Mouse (Mus musculus) CH12.LX (cell line): Measurements from ENCODE around the gene Ankrd2. TPM values are rescaled to one million over a fixed set of nuclear protein-coding genes. Genes with fewer than 3 reads are reported as not detected.
A peak's percentile ranks its signal among the peaks of the same experiment; 100 is the strongest.

ENCODE experiments used
- DNase-seq: peaks from one replicate; pipeline ENCODE4 v3.0.0-alpha.2; 2013; ENCODE audit errors: extremely low read depth
- H3K27ac ChIP-seq: 2 replicates; pipeline ENCODE4 v1.5.1; 2012; ENCODE audit warnings: low read depth, mild to moderate bottlenecking, control low read depth, moderate library complexity; ENCODE audit not compliant: insufficient read depth
- H3K27me3 ChIP-seq: replicated peaks from 2 replicates; pipeline ENCODE3; 2012; ENCODE audit warnings: inconsistent platforms
- H3K36me3 ChIP-seq, 2 experiments: replicated peaks in 1 of 2; 2 replicates each; pipeline versions ENCODE3 to v1.6.1; 2012; ENCODE audit warnings: inconsistent platforms in 1 of 2, low read length in 1 of 2, mild to moderate bottlenecking in 1 of 2, mixed read lengths in 1 of 2, moderate library complexity in 1 of 2; ENCODE audit not compliant: control insufficient read depth in 1 of 2, insufficient read depth in 1 of 2
- H3K4me1 ChIP-seq, 2 experiments: 2 replicates each; pipeline ENCODE4 v1.6.1; 2012; ENCODE audit warnings: inconsistent platforms in 1 of 2, moderate library complexity in 1 of 2; ENCODE audit not compliant: insufficient read depth in 2 of 2, control insufficient read depth in 1 of 2
- H3K4me2 ChIP-seq: 2 replicates; pipeline ENCODE4 v1.6.1; 2012; ENCODE audit warnings: low read depth, mild to moderate bottlenecking, control low read depth; ENCODE audit not compliant: poor library complexity, insufficient read depth, severe bottlenecking
- H3K4me3 ChIP-seq, 3 experiments: fragments of 150-350 bp in 1 of 3; sonication (generic) in 1 of 3; replicated peaks in 1 of 3; 2 replicates each; pipeline versions ENCODE3 to v1.5.1; 2011 to 2012; ENCODE audit warnings: low read depth in 2 of 3, low read length in 2 of 3, mild to moderate bottlenecking in 2 of 3, moderate library complexity in 2 of 3, control low read depth in 1 of 3, improper control_type of control experiment in 1 of 3, inconsistent platforms in 1 of 3, mixed read lengths in 1 of 3; ENCODE audit not compliant: poor library complexity in 1 of 3
- H3K79me2 ChIP-seq: replicated peaks from 2 replicates; pipeline ENCODE4 v1.6.1; 2012; ENCODE audit warnings: mild to moderate bottlenecking, moderate library complexity; ENCODE audit not compliant: control insufficient read depth, poor library complexity, insufficient read depth, severe bottlenecking; ENCODE audit errors: extremely low read depth
- H3K9ac ChIP-seq: 2 replicates; pipeline ENCODE4 v1.6.1; 2012; ENCODE audit warnings: low read depth, mild to moderate bottlenecking, control low read depth, moderate library complexity; ENCODE audit not compliant: insufficient read depth
- H3K9me3 ChIP-seq: replicated peaks from 2 replicates; pipeline ENCODE3; 2012; ENCODE audit warnings: low read length, inconsistent platforms, mixed read lengths
- CHD1 ChIP-seq: IDR thresholded peaks from 2 replicates; pipeline ENCODE4 v1.6.1; 2012; ENCODE audit warnings: low read depth, low read length, improper control_type of control experiment, inconsistent platforms
- CTCF ChIP-seq, 2 experiments: IDR thresholded peaks in 1 of 2; conservative IDR thresholded peaks in 1 of 2; 2 replicates each; pipeline ENCODE4 v1.5.1; 2011 to 2012; ENCODE audit warnings: low read depth in 2 of 2, low read length in 2 of 2, improper control_type of control experiment in 1 of 2, inconsistent platforms in 1 of 2, mild to moderate bottlenecking in 1 of 2, moderate library complexity in 1 of 2
- E2F4 ChIP-seq: IDR thresholded peaks from 2 replicates; pipeline ENCODE4 v1.6.1; 2011; ENCODE audit warnings: low read depth, low read length, improper control_type of control experiment; ENCODE audit not compliant: insufficient replicate concordance
- ELF1 ChIP-seq: IDR thresholded peaks from 2 replicates; pipeline ENCODE4 v1.6.1; 2014; ENCODE audit warnings: low read depth, mild to moderate bottlenecking, inconsistent platforms, low read length, improper control_type of control experiment
- GABPA ChIP-seq: IDR thresholded peaks from 2 replicates; pipeline ENCODE4 v1.6.1; 2012; ENCODE audit warnings: low read depth, low read length, improper control_type of control experiment, inconsistent platforms; ENCODE audit not compliant: insufficient replicate concordance
- JUN ChIP-seq: IDR thresholded peaks from 2 replicates; pipeline ENCODE4 v1.6.1; 2011; ENCODE audit warnings: low read depth, mild to moderate bottlenecking, low read length, improper control_type of control experiment, moderate library complexity; ENCODE audit not compliant: insufficient read depth
- JUND ChIP-seq: conservative IDR thresholded peaks from 2 replicates; pipeline ENCODE4 v1.6.1; 2011; ENCODE audit warnings: low read depth, low read length, improper control_type of control experiment
- MAFK ChIP-seq: IDR thresholded peaks from 2 replicates; pipeline ENCODE4 v1.6.1; 2011; ENCODE audit warnings: low read length, improper control_type of control experiment; ENCODE audit not compliant: insufficient replicate concordance
- MAX ChIP-seq: IDR thresholded peaks from 2 replicates; pipeline ENCODE4 v1.6.1; 2011; ENCODE audit warnings: low read length, improper control_type of control experiment
- MEF2A ChIP-seq: IDR thresholded peaks from 2 replicates; pipeline ENCODE4 v1.6.1; 2014; ENCODE audit warnings: low read depth, mild to moderate bottlenecking, inconsistent platforms, low read length, improper control_type of control experiment, borderline replicate concordance
- MXI1 ChIP-seq: IDR thresholded peaks from 2 replicates; pipeline ENCODE4 v1.6.1; 2011; ENCODE audit warnings: mild to moderate bottlenecking, low read depth, low read length, improper control_type of control experiment
- MYC ChIP-seq: IDR thresholded peaks from 2 replicates; pipeline ENCODE4 v1.6.1; 2011; ENCODE audit warnings: low read depth, mild to moderate bottlenecking, improper control_type of control experiment, low read length
- PAX5 ChIP-seq: IDR thresholded peaks from 2 replicates; pipeline ENCODE4 v1.6.1; 2012; ENCODE audit warnings: low read length, inconsistent platforms, mixed read lengths
- POLR2A ChIP-seq: IDR thresholded peaks from 2 replicates; pipeline ENCODE4 v1.6.1; 2011; ENCODE audit warnings: low read depth, mild to moderate bottlenecking, improper control_type of control experiment, low read length
- POLR2AphosphoS2 ChIP-seq: IDR thresholded peaks from 2 replicates; pipeline ENCODE4 v1.6.1; 2011; ENCODE audit warnings: low read depth, low read length, improper control_type of control experiment
- RAD21 ChIP-seq: IDR thresholded peaks from 2 replicates; pipeline ENCODE4 v1.6.1; 2011; ENCODE audit warnings: low read depth, mild to moderate bottlenecking, low read length, improper control_type of control experiment, moderate library complexity
- RCOR1 ChIP-seq: conservative IDR thresholded peaks from 2 replicates; pipeline ENCODE4 v1.6.1; 2012; ENCODE audit warnings: low read depth, mild to moderate bottlenecking, inconsistent platforms, low read length, improper control_type of control experiment
- SIN3A ChIP-seq: IDR thresholded peaks from 2 replicates; pipeline ENCODE4 v1.6.1; 2012; ENCODE audit warnings: low read length, improper control_type of control experiment, inconsistent platforms
- SMC3 ChIP-seq: IDR thresholded peaks from 2 replicates; pipeline ENCODE4 v1.6.1; 2011; ENCODE audit warnings: low read depth, low read length, improper control_type of control experiment
- TBP ChIP-seq: conservative IDR thresholded peaks from 2 replicates; pipeline ENCODE4 v1.6.1; 2011; ENCODE audit warnings: low read depth, low read length, improper control_type of control experiment
- UBTF ChIP-seq: IDR thresholded peaks from 2 replicates; pipeline ENCODE4 v1.6.1; 2012; ENCODE audit warnings: low read depth, mild to moderate bottlenecking, inconsistent platforms, low read length, improper control_type of control experiment, moderate library complexity
- USF2 ChIP-seq: conservative IDR thresholded peaks from 2 replicates; pipeline ENCODE4 v1.6.1; 2011; ENCODE audit warnings: low read depth, low read length, improper control_type of control experiment
- ZC3H11A ChIP-seq: IDR thresholded peaks from 2 replicates; pipeline ENCODE4 v1.6.1; 2012; ENCODE audit warnings: low read depth, mild to moderate bottlenecking, inconsistent platforms, low read length, improper control_type of control experiment
- ZKSCAN1 ChIP-seq: IDR thresholded peaks from 2 replicates; pipeline ENCODE4 v1.6.1; 2012; ENCODE audit warnings: low read depth, inconsistent platforms, low read length, improper control_type of control experiment, borderline replicate concordance
- ZNF384 ChIP-seq: IDR thresholded peaks from 2 replicates; pipeline ENCODE4 v1.6.1; 2012; ENCODE audit warnings: low read depth, low read length, improper control_type of control experiment, inconsistent platforms
- dilution Hi-C: fragments of 300-500 bp; cut with MboI; formaldehyde crosslinking; loops from 2 replicates; pipeline ENCODE4 v1.14.3; 2020; ENCODE audit warnings: low sequenced_read_pairs; ENCODE audit not compliant: extremely low pct_unique_long_range_greater_than_20kb, extremely low pct_ligation_motif_present
- in situ Hi-C: fragments of 300-500 bp; cut with MboI; formaldehyde crosslinking; loops from 3 replicates; pipeline ENCODE4 v1.14.3; 2019; ENCODE audit warnings: low sequenced_read_pairs, low pct_ligation_motif_present, low pct_unique_long_range_greater_than_20kb, mixed read lengths
- polyA plus RNA-seq: library from polyadenylated mRNA; unstranded; fragments of >175 nt; gene quantifications from 2 replicates; pipeline ENCODE4 v1.2.1, GENCODE M21; 2012; ENCODE audit warnings: low read depth; ENCODE audit not compliant: insufficient read length
- total RNA-seq, 2 experiments: library from RNA; depleted of rRNA; stranded (reverse); fragments of 300-350 nt in 1 of 2; fragments of >200 nt in 1 of 2; gene quantifications; 2 replicates each; pipeline ENCODE4 v1.2.3; 2012 to 2014

Ankrd2 gene
- total and polyA plus RNA-seq, 3 experiments = not detected

DNA sequence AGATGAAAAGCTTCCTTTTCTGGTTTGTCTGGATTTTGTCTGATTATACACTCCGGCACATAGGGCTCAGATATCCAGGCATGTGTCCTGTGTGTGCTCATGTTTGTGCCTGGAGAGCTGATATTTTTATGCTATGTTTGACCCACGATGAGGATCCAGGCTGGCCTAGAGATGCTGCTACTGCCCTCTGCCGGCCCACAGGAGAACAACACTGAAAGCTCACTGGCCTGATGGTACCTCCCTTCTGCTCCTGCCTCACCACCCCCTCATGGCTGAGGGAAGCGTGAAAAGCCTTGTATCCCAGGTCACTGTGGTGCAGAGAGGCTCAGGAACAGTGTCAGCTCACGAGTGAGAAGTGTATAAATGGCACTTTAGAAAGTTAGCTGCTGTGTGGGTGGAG is 9.6 kb upstream of the Ankrd2 start:
- no peaks in the 10 kb centered on the region for H3K79me2 ChIP-seq
- H3K4me3 ChIP-seq = no peak overlapping the region
- H3K9ac ChIP-seq = no peak overlapping the region
- in situ Hi-C loops = loop anchor here (5.0 kb wide), 1 partner anchor 39 kb away; no protein-coding TSS in a partner anchor
- H3K27ac ChIP-seq = no peak overlapping the region
- no peaks in the 10 kb centered on the region for H3K27me3 ChIP-seq
- DNase-seq = peak; percentile 72
- dilution Hi-C loops = no loop called here
- H3K4me1 ChIP-seq = peaks cover 12 to 23% of the 10 kb centered on the region in 2 experiments
- H3K9me3 ChIP-seq = no peaks in the 10 kb centered on the region
- H3K4me2 ChIP-seq = no peak overlapping the region
- H3K36me3 ChIP-seq = peaks cover 0 to 9% of the 10 kb centered on the region in 2 experiments
- TF ChIP-seq MAFK = no peak
- no peak for TF ChIP-seq E2F4
- TF ChIP-seq SIN3A = 0 out of 2 replicates have a peak, but pooled peaks have one; percentile 33
- peak; percentile 87 to 90 for TF ChIP-seq CTCF (conservative IDR thresholded peaks at IDR 0.05 in 1 of 2, IDR thresholded peaks at IDR 0.05 in 1 of 2; ENCODE audit: low read depth in 2 of 2, low read length in 2 of 2)
- no peak for TF ChIP-seq POLR2A
- TF ChIP-seq UBTF = no peak
- TF ChIP-seq JUND = no peak
- TF ChIP-seq MXI1 = no peak
- TF ChIP-seq RCOR1 = no peak
- TF ChIP-seq MAX = no peak
- TF ChIP-seq ZNF384 = no peak
- peak; percentile 44; the same call in 1 of the 2 replicates for TF ChIP-seq ZC3H11A
- peak; percentile 92 for TF ChIP-seq SMC3
- no peak for TF ChIP-seq ELF1
- TF ChIP-seq RAD21 = peak; percentile 89
- 0 out of 2 replicates have a peak, but pooled peaks have one; percentile 37 for TF ChIP-seq MYC
- TF ChIP-seq, all 38 proteins: peak for 6

- Histone ChIP-seq H3K4me1 (peaks cover 2 to 3% of the 10 kb centered on the region in 2 experiments; a peak in 3 of 4 replicates), H3K27me3 (no peaks in the 10 kb centered on the region), H3K27ac (no peak overlapping the region), H3K36me3 (peaks cover 0 to 32% of the 10 kb centered on the region in 2 experiments), H3K9me3 (no peaks in the 10 kb centered on the region), H3K4me2 (no peak overlapping the region), H3K79me2 (no peaks in the 10 kb centered on the region), H3K9ac (no peak overlapping the region), H3K4me3 (no peak overlapping the region)
- in situ Hi-C loops = no loop called here
- no peak for DNase-seq
- no peak for TF ChIP-seq MEF2A
- TF ChIP-seq UBTF = no peak
- no peak for TF ChIP-seq CHD1
- TF ChIP-seq ZNF384 = no peak
- TF ChIP-seq POLR2AphosphoS2 = no peak
- no peak for TF ChIP-seq RCOR1
- no peak for TF ChIP-seq POLR2A
- TF ChIP-seq MAX = no peak
- TF ChIP-seq PAX5 = no peak
- no peak for TF ChIP-seq MYC
- no peak for TF ChIP-seq JUND
- TF ChIP-seq JUN = no peak
- no peak for TF ChIP-seq ZKSCAN1
- TF ChIP-seq USF2 = no peak
- TF ChIP-seq GABPA = no peak
- no peak for TF ChIP-seq TBP
- dilution Hi-C loops = no loop called here
These were observed 4.7 kb upstream of the Ankrd2 start for GRCm38 (mm10) chr19:42031112-42031511.
